Mouse (Mus musculus): ENCODE measurements around the gene Rpap1. TPM values are rescaled to one million over a fixed set of nuclear protein-coding genes. Genes with fewer than 3 reads are reported as not detected.

Rpap1 gene
- polyA plus RNA-seq, 1 experiment from 2014 or later: 23.9 TPM

GRCm38 (mm10) chr2:119808438-119808837, 21.1 kb upstream of the Rpap1 start:
- Histone ChIP-seq H3K4me3 (no peak overlapping the region), H3K27me3 (replicated peaks) (no peaks in the 10 kb centered on the region; the same call in 1 of the 2 replicates), H3K4me2 (no peak overlapping the region), H3K27ac (ENCODE audit: poor library complexity, severe bottlenecking) (no peak overlapping the region), H3K4me1 (replicated peaks) (peaks cover 43% of the 10 kb centered on the region), H3K36me3 (peaks cover 25% of the 10 kb centered on the region), H3K9me3 (replicated peaks) (no peaks in the 10 kb centered on the region), H3K9ac (0 out of 2 replicates have a peak overlapping the region, but pooled peaks have one; percentile 2)
- ATAC-seq (ENCODE audit: insufficient number of reproducible peaks, low FRiP score): no peak
- WGBS: 26% methylated on average over 4 of the region's 4 CpGs

DNA sequence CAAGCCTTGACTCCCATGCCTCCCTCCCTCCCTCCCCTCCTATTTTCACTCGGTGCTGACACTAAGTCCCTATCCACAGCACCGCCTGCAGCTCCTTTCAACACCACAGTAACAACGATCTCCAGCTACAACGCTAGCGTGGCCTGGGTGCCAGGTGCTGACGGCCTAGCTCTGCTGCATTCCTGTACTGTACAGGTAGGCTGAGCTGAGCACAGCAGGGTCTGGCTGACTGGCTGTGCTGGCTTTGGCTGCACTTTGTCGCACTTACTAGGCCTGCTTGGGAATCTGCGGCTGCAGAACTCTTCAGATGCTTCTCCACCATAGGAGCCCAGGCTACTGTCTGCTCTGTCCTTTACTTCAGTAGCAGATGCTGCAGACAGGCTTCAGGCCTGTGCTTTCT, 18.2 kb upstream of the Rpap1 start:
- Histone ChIP-seq H3K36me3 (peaks cover 12% of the 10 kb centered on the region; the same call in 1 of the 2 replicates), H3K27ac (ENCODE audit: poor library complexity, severe bottlenecking) (no peak overlapping the region), H3K4me2 (no peak overlapping the region), H3K9ac (no peak overlapping the region), H3K9me3 (replicated peaks) (no peaks in the 10 kb centered on the region), H3K4me1 (replicated peaks) (peaks cover 56% of the 10 kb centered on the region), H3K4me3 (no peak overlapping the region), H3K27me3 (replicated peaks) (peaks cover 6% of the 10 kb centered on the region; the same call in 1 of the 2 replicates)
- no peak for ATAC-seq (ENCODE audit: insufficient number of reproducible peaks, low FRiP score)
- WGBS: 51% methylated on average over 8 of the region's 8 CpGs

GRCm38 (mm10) chr2:119804776-119805175, 17.4 kb upstream of the Rpap1 start:
- Histone ChIP-seq H3K9ac (no peak overlapping the region), H3K4me2 (no peak overlapping the region), H3K9me3 (replicated peaks) (no peaks in the 10 kb centered on the region), H3K27me3 (replicated peaks) (peaks cover 7% of the 10 kb centered on the region; the same call in 1 of the 2 replicates), H3K4me1 (replicated peaks) (peaks cover 60% of the 10 kb centered on the region), H3K4me3 (no peak overlapping the region), H3K27ac (ENCODE audit: poor library complexity, severe bottlenecking) (no peak overlapping the region), H3K36me3 (peaks cover 7% of the 10 kb centered on the region; the same call in 1 of the 2 replicates)
- WGBS: 49% methylated on average over 9 of the region's 9 CpGs
- no peak for ATAC-seq (ENCODE audit: insufficient number of reproducible peaks, low FRiP score)

- no peak overlapping the region for H3K27ac ChIP-seq (ENCODE audit: poor library complexity, severe bottlenecking)
- no peak overlapping the region for H3K4me3 ChIP-seq
- peaks cover 7% of the 10 kb centered on the region; the same call in 1 of the 2 replicates for H3K27me3 ChIP-seq (replicated peaks)
- no peaks in the 10 kb centered on the region for H3K9me3 ChIP-seq (replicated peaks)
- peaks cover 7% of the 10 kb centered on the region; the same call in 1 of the 2 replicates for H3K36me3 ChIP-seq
- H3K4me1 ChIP-seq (replicated peaks): peaks cover 59% of the 10 kb centered on the region
- no peak overlapping the region for H3K4me2 ChIP-seq
- ATAC-seq (ENCODE audit: insufficient number of reproducible peaks, low FRiP score): no peak
- 53% methylated on average over 5 of the region's 5 CpGs for WGBS
- H3K9ac ChIP-seq: no peak overlapping the region
These were observed 16.9 kb upstream of the Rpap1 start for GRCm38 (mm10) chr2:119804275-119804628.

- Histone ChIP-seq H3K9ac (0 out of 2 replicates have a peak overlapping the region, but pooled peaks have one; percentile 1), H3K9me3 (replicated peaks) (no peaks in the 10 kb centered on the region), H3K27me3 (replicated peaks) (peaks cover 7% of the 10 kb centered on the region; the same call in 1 of the 2 replicates), H3K4me1 (replicated peaks) (peaks cover 55% of the 10 kb centered on the region), H3K27ac (ENCODE audit: poor library complexity, severe bottlenecking) (no peak overlapping the region), H3K4me2 (no peak overlapping the region), H3K4me3 (no peak overlapping the region), H3K36me3 (peaks cover 7% of the 10 kb centered on the region; the same call in 1 of the 2 replicates)
- WGBS: 42% methylated on average over 6 of the region's 6 CpGs
- ATAC-seq (ENCODE audit: insufficient number of reproducible peaks, low FRiP score): no peak
These were observed 16.4 kb upstream of the Rpap1 start for GRCm38 (mm10) chr2:119803618-119804274.

- Histone ChIP-seq H3K9ac (0 out of 2 replicates have a peak overlapping the region, but pooled peaks have one; percentile 1), H3K27ac (ENCODE audit: poor library complexity, severe bottlenecking) (no peak overlapping the region), H3K4me1 (replicated peaks) (peaks cover 55% of the 10 kb centered on the region), H3K27me3 (replicated peaks) (peaks cover 7% of the 10 kb centered on the region; the same call in 1 of the 2 replicates), H3K4me2 (0 out of 2 replicates have a peak overlapping the region, but pooled peaks have one; percentile 2), H3K4me3 (no peak overlapping the region), H3K36me3 (peaks cover 7% of the 10 kb centered on the region; the same call in 1 of the 2 replicates), H3K9me3 (replicated peaks) (no peaks in the 10 kb centered on the region)
- WGBS: 51% methylated on average over 10 of the region's 10 CpGs
- ATAC-seq (ENCODE audit: insufficient number of reproducible peaks, low FRiP score): no peak; the same call in 1 of the 2 replicates
These were observed 15.7 kb upstream of the Rpap1 start for GRCm38 (mm10) chr2:119802767-119803617.

GRCm38 (mm10) chr2:119800876-119801846, 13.8 kb upstream of the Rpap1 start:
- H3K9ac ChIP-seq: no peak overlapping the region
- peak overlapping the region; percentile 68 for H3K4me3 ChIP-seq
- H3K4me1 ChIP-seq (replicated peaks): peaks cover 69% of the 10 kb centered on the region

GRCm38 (mm10) chr2:119799961-119800550, 12.7 kb upstream of the Rpap1 start:
- Histone ChIP-seq H3K4me2 (peak overlapping the region; percentile 97), H3K9me3 (replicated peaks) (no peaks in the 10 kb centered on the region), H3K27me3 (replicated peaks) (peaks cover 20% of the 10 kb centered on the region; the same call in 1 of the 2 replicates), H3K27ac (ENCODE audit: poor library complexity, severe bottlenecking) (0 out of 2 replicates have a peak overlapping the region, but pooled peaks have one; percentile 12), H3K4me1 (replicated peaks) (peaks cover 62% of the 10 kb centered on the region), H3K4me3 (peak overlapping the region; percentile 68), H3K9ac (peak overlapping the region; percentile 91), H3K36me3 (peaks cover 7% of the 10 kb centered on the region; the same call in 1 of the 2 replicates)
- peak; percentile 23; the same call in 1 of the 2 replicates for ATAC-seq (ENCODE audit: insufficient number of reproducible peaks, low FRiP score)
- WGBS: under 1% methylated on average over 24 of the region's 27 CpGs

More at GRCm38 (mm10) chr2:119800876-119801846, 13.8 kb upstream of the Rpap1 start:
- peaks cover 7% of the 10 kb centered on the region; the same call in 1 of the 2 replicates for H3K36me3 ChIP-seq
- 61% methylated on average over 15 of the region's 15 CpGs for WGBS
- H3K27ac ChIP-seq (ENCODE audit: poor library complexity, severe bottlenecking): no peak overlapping the region
- peaks cover 20% of the 10 kb centered on the region; the same call in 1 of the 2 replicates for H3K27me3 ChIP-seq (replicated peaks)
- H3K9me3 ChIP-seq (replicated peaks): no peaks in the 10 kb centered on the region
- peak overlapping the region; percentile 97 for H3K4me2 ChIP-seq
- ATAC-seq (ENCODE audit: insufficient number of reproducible peaks, low FRiP score): no peak

- WGBS: under 1% methylated on average over 69 of the region's 89 CpGs
- peak; percentile 74 for ATAC-seq (ENCODE audit: insufficient number of reproducible peaks, low FRiP score)
- H3K9ac ChIP-seq: peak overlapping the region; percentile 91
These were observed 12.0 kb upstream of the Rpap1 start for GRCm38 (mm10) chr2:119799181-119799960.

More at GRCm38 (mm10) chr2:119799181-119799960, 12.0 kb upstream of the Rpap1 start:
- Histone ChIP-seq H3K36me3 (peaks cover 5% of the 10 kb centered on the region; the same call in 1 of the 2 replicates), H3K4me2 (peak overlapping the region; percentile 97), H3K4me1 (replicated peaks) (peaks cover 55% of the 10 kb centered on the region), H3K9me3 (replicated peaks) (no peaks in the 10 kb centered on the region), H3K4me3 (peak overlapping the region; percentile 68), H3K27ac (ENCODE audit: poor library complexity, severe bottlenecking) (0 out of 2 replicates have a peak overlapping the region, but pooled peaks have one; percentile 12), H3K27me3 (replicated peaks) (peaks cover 20% of the 10 kb centered on the region; the same call in 1 of the 2 replicates)
